Mouse (Mus musculus) lung, embryonic 16.5 days (tissue): ENCODE measurements around the gene Acss2. TPM values are rescaled to one million over a fixed set of nuclear protein-coding genes. Genes with fewer than 3 reads are reported as not detected.
A peak's percentile ranks its signal among the peaks of the same experiment; 100 is the strongest.

Source experiments
- ATAC-seq: fragments of 200-750 bp; cut with Nextera tagmentation; 2 replicates; pipeline ENCODE4 v1.8.0; 2017; ENCODE audit warnings: low read depth, mild to moderate bottlenecking, moderate library complexity
- H3K27ac ChIP-seq: fragments of 300-500 bp; sonication (generic); 2 replicates; pipeline ENCODE4 v1.5.1; 2014; ENCODE audit warnings: mild to moderate bottlenecking, control low read depth, low read length
- H3K27me3 ChIP-seq: fragments of 300-500 bp; sonication (generic); 2 replicates; pipeline ENCODE4 v1.6.1; 2014; ENCODE audit warnings: low read depth, low read length, mixed read lengths; ENCODE audit not compliant: control insufficient read depth, insufficient read depth
- H3K36me3 ChIP-seq: fragments of 300-500 bp; sonication (generic); 2 replicates; pipeline ENCODE4 v1.6.1; 2014; ENCODE audit warnings: low read length; ENCODE audit not compliant: control insufficient read depth, insufficient read depth
- H3K4me1 ChIP-seq: fragments of 300-500 bp; sonication (generic); replicated peaks from 2 replicates; pipeline ENCODE4 v1.6.1; 2014; ENCODE audit warnings: low read length, mixed read lengths; ENCODE audit not compliant: control insufficient read depth, insufficient read depth
- H3K4me2 ChIP-seq: fragments of 300-500 bp; sonication (generic); 2 replicates; pipeline ENCODE4 v1.6.1; 2014; ENCODE audit warnings: low read depth, low read length, control low read depth
- H3K4me3 ChIP-seq: fragments of 300-500 bp; sonication (generic); 2 replicates; pipeline ENCODE4 v1.5.1; 2014; ENCODE audit warnings: mild to moderate bottlenecking, low read length, control low read depth
- H3K9ac ChIP-seq: fragments of 300-500 bp; sonication (generic); 2 replicates; pipeline ENCODE4 v1.6.1; 2014; ENCODE audit warnings: low read length, control low read depth
- H3K9me3 ChIP-seq: fragments of 300-500 bp; sonication (generic); 2 replicates; pipeline ENCODE4 v1.6.1; 2016; ENCODE audit warnings: low read length; ENCODE audit not compliant: control insufficient read depth
- WGBS: fragments of 180-500 bp; shearing (Covaris S2); extraction: QIAGEN DNeasy Blood & Tissue Kit; methylation state at CpG from one replicate; pipeline ENCODE4 v1.1.7; 2014; 5-methylcytosine and 5-hydroxymethylcytosine counted together
- polyA plus RNA-seq: library from polyadenylated mRNA; unstranded; fragments of >200 nt; fragmentation: Nextera tagmentation; extraction: Ambion mirVana; gene quantifications from 2 replicates; pipeline ENCODE4 v1.2.1, GENCODE M21; 2015

The Acss2 gene
- polyA plus RNA-seq, 1 experiment from 2014 or later: 11.0 TPM

DNA sequence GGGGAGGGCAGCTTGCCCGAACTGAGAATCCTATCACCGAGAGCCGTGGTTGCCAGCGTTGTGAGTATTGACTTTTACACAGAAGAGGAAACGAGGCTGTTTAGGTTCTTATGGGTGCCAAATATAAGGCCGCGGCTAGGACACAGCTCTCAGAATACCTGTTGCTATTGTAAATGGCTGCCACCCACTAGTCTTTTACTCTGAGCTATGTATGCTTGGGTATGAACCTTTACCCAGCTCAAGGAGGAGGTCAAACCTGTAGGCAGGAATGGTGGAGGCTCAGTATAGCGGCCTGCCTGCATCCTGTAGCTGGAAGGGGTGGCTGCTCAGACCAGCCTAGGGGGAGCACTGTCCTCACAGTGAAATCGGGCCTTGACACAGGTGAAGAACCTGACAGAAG lies 110.4 kb downstream of the Acss2 start:
- Histone ChIP-seq H3K27me3 (peaks cover 57% of the 10 kb centered on the region), H3K27ac (no peak overlapping the region), H3K4me1 (peaks cover 11% of the 10 kb centered on the region; the same call in 1 of the 2 replicates), H3K9me3 (no peaks in the 10 kb centered on the region), H3K4me3 (no peak overlapping the region), H3K36me3 (no peaks in the 10 kb centered on the region; the same call in 1 of the 2 replicates), H3K4me2 (no peak overlapping the region), H3K9ac (no peak overlapping the region)
- WGBS: 84% methylated on average over 9 of the region's 9 CpGs
- no peak for ATAC-seq

DNA sequence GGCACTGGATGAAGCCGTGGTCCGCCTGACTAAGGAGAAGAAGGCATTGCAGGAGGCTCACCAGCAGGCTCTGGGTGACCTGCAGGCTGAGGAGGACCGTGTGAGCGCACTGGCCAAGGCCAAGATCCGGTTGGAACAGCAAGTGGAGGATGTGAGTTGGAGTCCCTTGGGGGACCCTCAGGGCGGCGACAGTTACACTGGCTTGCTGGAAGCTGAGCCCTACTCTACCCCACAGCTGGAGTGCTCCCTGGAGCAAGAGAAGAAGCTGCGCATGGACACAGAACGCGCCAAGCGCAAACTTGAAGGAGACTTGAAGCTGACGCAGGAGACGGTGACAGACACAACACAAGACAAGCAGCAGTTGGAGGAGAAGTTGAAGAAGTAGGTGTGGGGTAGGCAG lies 110.8 kb downstream of the Acss2 start:
- no peak overlapping the region for H3K27ac ChIP-seq
- H3K9me3 ChIP-seq: no peaks in the 10 kb centered on the region
- no peak for ATAC-seq
- H3K9ac ChIP-seq: no peak overlapping the region
- H3K36me3 ChIP-seq: no peaks in the 10 kb centered on the region; the same call in 1 of the 2 replicates
- no peak overlapping the region for H3K4me3 ChIP-seq
- 84% methylated on average over 13 of the region's 13 CpGs for WGBS
- no peak overlapping the region for H3K4me2 ChIP-seq
- peaks cover 57% of the 10 kb centered on the region for H3K27me3 ChIP-seq
- H3K4me1 ChIP-seq: peaks cover 12% of the 10 kb centered on the region; the same call in 1 of the 2 replicates

DNA sequence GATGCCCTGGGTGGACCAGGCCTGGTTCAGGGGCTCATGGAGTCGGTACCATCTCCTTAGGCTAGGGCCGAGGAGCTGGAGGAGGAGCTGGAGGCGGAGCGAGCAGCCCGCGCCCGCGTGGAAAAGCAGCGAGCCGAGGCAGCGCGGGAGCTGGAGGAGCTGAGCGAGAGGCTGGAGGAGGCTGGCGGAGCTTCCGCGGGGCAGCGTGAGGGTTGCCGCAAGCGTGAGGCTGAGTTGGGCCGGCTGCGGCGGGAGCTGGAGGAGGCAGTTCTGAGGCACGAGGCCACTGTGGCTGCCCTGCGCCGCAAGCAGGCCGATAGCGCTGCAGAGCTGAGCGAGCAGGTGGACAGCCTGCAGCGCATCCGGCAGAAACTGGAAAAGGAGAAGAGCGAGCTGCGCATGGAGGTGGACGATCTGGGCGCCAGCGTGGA lies 111.5 kb downstream of the Acss2 start:
- H3K9me3 ChIP-seq: no peaks in the 10 kb centered on the region
- H3K27me3 ChIP-seq: peaks cover 57% of the 10 kb centered on the region
- H3K27ac ChIP-seq: no peak overlapping the region
- peaks cover 16% of the 10 kb centered on the region; the same call in 1 of the 2 replicates for H3K4me1 ChIP-seq
- H3K4me3 ChIP-seq: peak overlapping the region; percentile 40
- H3K36me3 ChIP-seq: peaks cover under 1% of the 10 kb centered on the region
- 0 out of 2 replicates have a peak, but pooled peaks have one; percentile 13 for ATAC-seq
- peak overlapping the region; percentile 55 for H3K4me2 ChIP-seq
- H3K9ac ChIP-seq: peak overlapping the region; percentile 35; the same call in 1 of the 2 replicates
- WGBS: 3% methylated on average over 35 of the region's 35 CpGs

DNA sequence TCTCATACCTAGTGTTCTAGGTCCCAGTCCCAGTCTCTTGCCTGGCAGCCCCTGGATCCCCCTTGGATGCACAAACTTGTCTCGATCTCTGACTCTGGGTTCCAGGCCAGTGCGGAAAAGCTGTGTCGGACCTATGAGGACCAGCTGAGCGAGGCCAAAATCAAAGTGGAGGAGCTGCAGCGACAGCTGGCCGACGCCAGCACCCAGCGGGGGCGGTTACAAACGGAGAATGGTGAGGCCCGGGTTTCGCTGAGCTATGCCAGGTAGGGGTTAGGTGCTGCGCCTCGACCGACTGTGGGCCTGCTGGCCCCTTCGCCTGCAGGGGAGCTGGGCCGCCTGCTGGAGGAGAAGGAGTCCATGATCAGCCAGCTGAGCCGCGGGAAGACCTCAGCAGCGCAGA lies 112.4 kb downstream of the Acss2 start:
- Histone ChIP-seq H3K27me3 (peaks cover 57% of the 10 kb centered on the region), H3K9me3 (no peaks in the 10 kb centered on the region), H3K4me1 (peaks cover 16% of the 10 kb centered on the region; the same call in 1 of the 2 replicates), H3K9ac (no peak overlapping the region), H3K4me2 (no peak overlapping the region), H3K4me3 (no peak overlapping the region), H3K36me3 (peaks cover 10% of the 10 kb centered on the region), H3K27ac (no peak overlapping the region)
- no peak for ATAC-seq
- 53% methylated on average over 20 of the region's 20 CpGs for WGBS

DNA sequence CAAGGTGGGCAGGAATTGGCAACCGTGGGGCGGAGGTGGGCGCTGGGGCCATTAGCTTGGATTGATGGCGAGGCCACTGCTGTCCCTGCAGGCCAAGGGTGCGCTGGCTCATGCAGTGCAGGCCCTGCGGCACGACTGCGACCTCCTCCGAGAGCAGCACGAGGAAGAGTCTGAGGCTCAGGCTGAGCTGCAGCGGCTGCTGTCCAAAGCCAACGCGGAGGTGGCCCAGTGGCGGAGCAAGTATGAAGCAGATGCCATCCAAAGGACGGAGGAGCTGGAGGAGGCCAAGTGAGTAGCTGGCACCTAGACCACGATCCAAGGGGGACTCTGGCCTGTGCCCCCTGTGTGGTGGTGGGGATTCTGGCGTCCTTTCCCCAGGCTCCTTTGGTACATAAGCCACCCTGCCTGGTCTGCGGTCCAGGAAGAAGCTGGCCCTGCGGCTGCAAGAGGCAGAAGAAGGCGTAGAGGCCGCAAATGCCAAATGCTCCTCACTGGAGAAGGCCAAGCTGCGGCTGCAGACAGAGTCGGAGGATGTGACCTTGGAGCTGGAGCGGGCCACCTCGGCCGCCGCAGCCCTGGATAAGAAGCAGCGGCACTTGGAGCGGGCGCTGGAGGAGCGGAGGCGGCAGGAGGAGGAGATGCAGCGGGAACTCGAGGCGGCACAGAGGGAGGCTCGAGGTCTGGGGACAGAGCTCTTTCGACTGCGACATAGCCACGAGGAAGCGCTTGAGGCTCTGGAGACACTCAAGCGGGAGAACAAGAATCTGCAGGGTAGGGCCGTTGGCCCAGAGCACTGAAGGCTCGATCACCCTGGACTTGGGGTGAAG lies 113.1 kb downstream of the Acss2 start:
- Histone ChIP-seq H3K9ac (no peak overlapping the region), H3K4me2 (no peak overlapping the region), H3K36me3 (peaks cover 15% of the 10 kb centered on the region), H3K9me3 (no peaks in the 10 kb centered on the region), H3K4me3 (no peak overlapping the region), H3K4me1 (peaks cover 16% of the 10 kb centered on the region; the same call in 1 of the 2 replicates), H3K27me3 (peaks cover 57% of the 10 kb centered on the region), H3K27ac (no peak overlapping the region)
- ATAC-seq: no peak
- 30% methylated on average over 43 of the region's 43 CpGs for WGBS

DNA sequence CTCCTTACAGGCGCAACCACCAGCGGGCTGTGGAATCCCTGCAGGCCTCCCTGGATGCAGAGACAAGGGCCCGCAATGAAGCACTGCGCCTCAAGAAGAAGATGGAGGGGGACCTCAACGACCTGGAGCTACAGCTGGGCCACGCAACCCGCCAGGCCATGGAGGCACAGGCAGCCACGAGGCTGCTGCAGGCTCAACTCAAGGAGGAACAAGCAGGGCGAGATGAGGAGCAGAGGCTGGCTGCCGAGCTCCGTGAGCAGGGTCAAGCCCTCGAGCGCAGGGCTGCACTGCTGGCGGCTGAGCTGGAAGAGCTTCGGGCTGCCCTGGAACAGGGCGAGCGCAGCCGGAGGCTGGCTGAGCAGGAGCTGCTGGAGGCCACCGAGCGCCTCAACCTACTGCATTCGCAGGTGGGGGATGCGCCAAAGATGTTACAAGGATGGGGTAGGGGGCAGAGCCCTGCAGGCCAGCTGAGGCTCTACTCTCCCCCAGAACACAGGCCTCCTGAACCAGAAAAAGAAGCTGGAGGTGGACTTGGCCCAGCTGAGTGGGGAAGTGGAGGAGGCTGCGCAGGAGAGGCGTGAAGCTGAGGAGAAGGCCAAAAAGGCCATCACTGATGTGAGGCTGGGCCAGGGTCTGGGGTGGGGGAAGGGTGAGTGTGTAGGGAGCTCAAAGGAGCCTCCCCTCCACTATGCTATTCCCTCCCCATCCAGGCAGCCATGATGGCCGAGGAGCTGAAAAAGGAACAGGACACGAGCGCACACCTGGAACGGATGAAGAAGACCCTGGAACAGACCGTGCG lies 114.6 kb downstream of the Acss2 start:
- WGBS: 62% methylated on average over 30 of the region's 30 CpGs
- H3K27me3 ChIP-seq: peaks cover 49% of the 10 kb centered on the region
- no peak overlapping the region for H3K4me2 ChIP-seq
- H3K36me3 ChIP-seq: peaks cover 25% of the 10 kb centered on the region
- H3K4me1 ChIP-seq: peaks cover 16% of the 10 kb centered on the region; the same call in 1 of the 2 replicates
- no peak overlapping the region for H3K27ac ChIP-seq
- peak; percentile 8; the same call in 1 of the 2 replicates for ATAC-seq
- H3K4me3 ChIP-seq: no peak overlapping the region
- H3K9me3 ChIP-seq: no peaks in the 10 kb centered on the region
- H3K9ac ChIP-seq: no peak overlapping the region

DNA sequence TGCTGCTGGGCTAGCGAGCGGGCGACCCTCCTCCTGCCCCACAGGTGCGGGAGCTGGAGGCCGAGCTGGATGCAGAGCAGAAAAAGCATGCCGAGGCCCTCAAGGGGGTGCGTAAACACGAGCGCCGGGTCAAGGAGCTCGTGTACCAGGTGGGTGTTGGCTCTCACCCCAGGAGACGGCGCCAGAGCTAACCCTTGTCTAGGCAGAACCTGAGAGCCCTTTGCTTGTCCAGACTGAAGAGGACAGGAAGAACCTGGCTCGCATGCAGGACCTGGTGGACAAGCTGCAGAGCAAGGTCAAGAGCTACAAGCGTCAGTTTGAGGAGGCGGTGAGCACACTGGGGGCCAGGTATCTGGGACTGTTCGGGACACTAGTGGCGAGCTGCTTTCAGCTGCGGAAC lies 115.4 kb downstream of the Acss2 start:
- WGBS: 45% methylated on average over 19 of the region's 19 CpGs
- Histone ChIP-seq H3K27ac (no peak overlapping the region), H3K4me1 (peaks cover 16% of the 10 kb centered on the region; the same call in 1 of the 2 replicates), H3K27me3 (peaks cover 41% of the 10 kb centered on the region), H3K9ac (no peak overlapping the region), H3K36me3 (peaks cover 29% of the 10 kb centered on the region), H3K4me2 (no peak overlapping the region), H3K4me3 (no peak overlapping the region), H3K9me3 (no peaks in the 10 kb centered on the region)
- peak; percentile 67 for ATAC-seq

DNA sequence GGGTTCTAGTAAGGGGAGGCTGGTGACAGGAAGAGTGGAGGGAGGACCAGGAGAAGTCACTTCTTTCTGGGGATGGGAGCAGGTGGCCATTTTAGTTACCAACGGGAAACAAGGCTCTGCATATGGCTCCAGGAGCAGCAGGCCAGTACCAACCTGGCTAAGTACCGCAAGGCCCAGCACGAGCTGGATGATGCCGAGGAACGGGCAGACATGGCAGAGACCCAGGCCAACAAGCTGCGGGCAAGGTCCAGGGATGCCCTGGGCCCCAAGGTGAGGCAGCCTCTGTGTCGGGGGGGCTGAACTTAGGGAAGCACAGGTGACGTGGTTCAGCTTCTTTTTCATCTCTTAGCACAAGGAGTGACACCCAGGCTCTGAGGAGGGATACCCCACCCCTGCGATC lies 116.0 kb downstream of the Acss2 start:
- WGBS: 85% methylated on average over 9 of the region's 9 CpGs
- no peak overlapping the region for H3K9ac ChIP-seq
- H3K27me3 ChIP-seq: peaks cover 35% of the 10 kb centered on the region
- no peak overlapping the region for H3K4me3 ChIP-seq
- no peak for ATAC-seq
- no peak overlapping the region for H3K27ac ChIP-seq
- no peaks in the 10 kb centered on the region for H3K9me3 ChIP-seq
- H3K4me2 ChIP-seq: no peak overlapping the region
- peaks cover 33% of the 10 kb centered on the region for H3K36me3 ChIP-seq
- H3K4me1 ChIP-seq: peaks cover 16% of the 10 kb centered on the region; the same call in 1 of the 2 replicates

DNA sequence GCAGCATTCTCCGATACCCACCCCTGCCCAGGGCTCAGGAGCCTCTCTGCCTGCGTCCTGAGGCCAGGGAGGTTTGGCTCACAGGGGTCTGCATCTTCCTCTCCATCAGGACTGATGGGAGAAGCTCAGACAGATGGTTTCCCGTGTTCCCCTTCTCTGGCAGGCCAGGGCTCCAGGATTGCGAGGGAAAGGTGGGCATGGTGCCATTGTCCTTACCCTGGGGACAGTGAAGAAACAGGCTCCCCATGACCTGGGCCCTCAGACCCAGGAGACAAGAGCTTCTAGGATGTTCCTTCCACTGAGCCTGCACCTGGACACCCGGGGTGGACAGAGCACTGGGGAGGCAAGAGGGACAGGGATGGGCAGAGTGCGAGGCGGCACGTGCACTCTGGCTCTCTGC lies 116.8 kb downstream of the Acss2 start:
- Histone ChIP-seq H3K27ac (no peak overlapping the region), H3K4me3 (no peak overlapping the region), H3K36me3 (peaks cover 37% of the 10 kb centered on the region), H3K9me3 (no peaks in the 10 kb centered on the region), H3K27me3 (peaks cover 26% of the 10 kb centered on the region), H3K4me2 (no peak overlapping the region), H3K9ac (no peak overlapping the region), H3K4me1 (peaks cover 9% of the 10 kb centered on the region; the same call in 1 of the 2 replicates)
- ATAC-seq: no peak
- WGBS: 85% methylated on average over 8 of the region's 8 CpGs
